Mouse (Mus musculus) cerebellum, adult 2 months (tissue): ENCODE measurements around the gene Hoxa3. TPM values are rescaled to one million over a fixed set of nuclear protein-coding genes. Genes with fewer than 3 reads are reported as not detected.
A peak's percentile ranks its signal among the peaks of the same experiment; 100 is the strongest.

Experiments
- DNase-seq, 2 experiments: peaks; one replicate each; pipeline ENCODE4 v3.0.0; 2021
- H3K27ac ChIP-seq: fragments of 200-500 bp; 2 replicates; pipeline ENCODE4 v1.5.1; 2012; ENCODE audit warnings: low read length, control low read depth, inconsistent platforms; ENCODE audit not compliant: insufficient read depth
- H3K27me3 ChIP-seq: fragments of 200-500 bp; 2 replicates; pipeline ENCODE4 v1.6.1; 2012; ENCODE audit warnings: inconsistent platforms, mild to moderate bottlenecking, low read length, moderate library complexity; ENCODE audit not compliant: control insufficient read depth, insufficient read depth
- H3K4me1 ChIP-seq: fragments of 200-500 bp; 2 replicates; pipeline ENCODE4 v1.6.1; 2011; ENCODE audit warnings: low read length; ENCODE audit not compliant: control insufficient read depth, insufficient read depth
- H3K4me3 ChIP-seq: fragments of 200-500 bp; replicated peaks from 2 replicates; pipeline ENCODE3; 2011; ENCODE audit warnings: mild to moderate bottlenecking, low read depth, low read length, control low read depth; ENCODE audit not compliant: insufficient read depth
- CTCF ChIP-seq: fragments of 200-500 bp; IDR thresholded peaks from 2 replicates; pipeline ENCODE4 v1.5.1; 2011; ENCODE audit warnings: low read depth, mild to moderate bottlenecking, control low read depth, low read length, moderate library complexity, borderline replicate concordance; ENCODE audit not compliant: insufficient read depth
- POLR2A ChIP-seq: fragments of 200-500 bp; IDR thresholded peaks from 2 replicates; pipeline ENCODE4 v1.6.1; 2011; ENCODE audit warnings: low read length, control low read depth, borderline replicate concordance; ENCODE audit not compliant: insufficient read depth
- WGBS: fragments of 180-500 bp; shearing (Covaris S2); methylation state at CpG from one replicate; pipeline ENCODE4 v1.1.7; 2018; 5-methylcytosine and 5-hydroxymethylcytosine counted together
- polyA plus RNA-seq: library from polyadenylated mRNA; depleted of rRNA; stranded (reverse); fragments of >200 nt; gene quantifications from 2 replicates; pipeline ENCODE4 v1.2.3, GENCODE M21; 2012

The Hoxa3 gene
- polyA plus RNA-seq, 1 experiment, result 2.2 TPM

DNA sequence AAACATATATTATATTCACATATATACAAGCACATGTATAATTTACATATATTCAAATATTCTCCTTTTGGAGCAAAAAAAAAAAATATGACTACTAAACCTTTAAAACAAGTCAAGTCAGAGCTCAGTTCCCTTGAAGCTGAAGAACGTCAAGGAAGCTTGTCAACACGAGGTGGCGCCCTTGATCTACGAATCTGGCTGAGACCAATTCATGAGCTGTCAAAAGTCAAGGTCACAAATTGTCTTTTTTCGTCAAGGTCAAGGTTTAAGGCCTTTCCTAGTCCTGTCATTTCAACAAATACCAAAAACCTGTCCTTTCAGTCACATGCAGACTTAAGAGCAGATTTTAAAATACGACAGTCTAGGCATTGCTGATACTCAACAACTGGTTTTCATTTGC is 43.8 kb upstream of the Hoxa3 start:
- Histone ChIP-seq H3K4me1 (no peaks in the 10 kb centered on the region), H3K27me3 (peaks cover 22% of the 10 kb centered on the region; the same call in 1 of the 2 replicates), H3K27ac (no peak overlapping the region), H3K4me3 (no peak overlapping the region)
- TF ChIP-seq CTCF, result peak; percentile 76
- no peak for TF ChIP-seq POLR2A
- under 1% methylated on average over 6 of the region's 6 CpGs for WGBS
- peak; percentile 55 to 67 for DNase-seq

DNA sequence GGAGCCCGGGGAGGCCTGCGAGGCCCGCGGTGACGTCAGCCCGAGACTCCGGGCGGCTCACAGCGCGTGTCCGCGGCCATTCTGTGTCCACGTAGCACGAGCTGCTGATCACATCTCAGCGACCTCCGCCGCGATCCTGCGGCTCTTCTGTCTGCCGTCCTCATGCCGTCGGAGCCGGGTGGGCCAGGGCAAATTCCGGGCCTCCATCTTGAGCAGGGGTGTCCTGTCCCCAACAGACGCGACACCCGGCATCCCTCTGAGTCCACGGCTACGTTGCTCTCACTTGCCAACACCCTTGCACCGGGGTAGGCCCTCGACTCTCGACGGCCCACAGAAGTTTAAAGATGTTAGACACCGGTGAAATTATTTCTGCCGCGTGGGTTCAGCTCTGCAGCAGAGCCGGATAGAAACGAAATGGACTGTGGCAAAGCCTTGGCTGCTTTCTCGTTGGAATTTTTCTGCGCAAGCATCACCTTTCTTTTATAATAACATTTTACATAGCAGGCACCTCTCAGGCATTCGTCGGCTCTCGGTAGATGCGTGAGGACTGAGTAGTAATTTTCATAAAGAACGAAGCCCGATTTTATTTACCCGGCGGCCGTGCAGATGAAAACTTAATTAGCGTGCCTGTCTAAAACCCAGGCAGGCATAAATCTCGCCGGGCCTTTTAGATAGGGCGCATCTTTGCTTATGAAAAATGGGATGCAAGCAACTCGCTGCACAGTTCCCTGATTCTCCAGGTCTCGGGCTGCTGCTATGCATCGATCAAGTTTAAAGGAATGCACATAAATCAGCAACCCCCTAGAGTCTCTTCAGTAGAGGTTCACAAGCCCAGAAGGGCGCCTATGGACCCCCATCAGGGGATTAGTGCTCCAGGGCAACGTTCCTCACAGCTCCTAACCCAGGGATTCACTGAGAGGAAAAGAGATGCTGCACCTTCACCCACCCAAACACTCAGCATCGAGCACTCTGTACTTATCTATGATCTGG is 40.7 kb upstream of the Hoxa3 start:
- peaks cover 12% of the 10 kb centered on the region; the same call in 1 of the 2 replicates for H3K27me3 ChIP-seq
- H3K27ac ChIP-seq, result no peak overlapping the region
- DNase-seq, result no peak
- H3K4me1 ChIP-seq, result no peaks in the 10 kb centered on the region
- TF ChIP-seq CTCF (no peak), POLR2A (no peak)
- 4% methylated on average over 59 of the region's 59 CpGs for WGBS
- H3K4me3 ChIP-seq, result no peak overlapping the region

DNA sequence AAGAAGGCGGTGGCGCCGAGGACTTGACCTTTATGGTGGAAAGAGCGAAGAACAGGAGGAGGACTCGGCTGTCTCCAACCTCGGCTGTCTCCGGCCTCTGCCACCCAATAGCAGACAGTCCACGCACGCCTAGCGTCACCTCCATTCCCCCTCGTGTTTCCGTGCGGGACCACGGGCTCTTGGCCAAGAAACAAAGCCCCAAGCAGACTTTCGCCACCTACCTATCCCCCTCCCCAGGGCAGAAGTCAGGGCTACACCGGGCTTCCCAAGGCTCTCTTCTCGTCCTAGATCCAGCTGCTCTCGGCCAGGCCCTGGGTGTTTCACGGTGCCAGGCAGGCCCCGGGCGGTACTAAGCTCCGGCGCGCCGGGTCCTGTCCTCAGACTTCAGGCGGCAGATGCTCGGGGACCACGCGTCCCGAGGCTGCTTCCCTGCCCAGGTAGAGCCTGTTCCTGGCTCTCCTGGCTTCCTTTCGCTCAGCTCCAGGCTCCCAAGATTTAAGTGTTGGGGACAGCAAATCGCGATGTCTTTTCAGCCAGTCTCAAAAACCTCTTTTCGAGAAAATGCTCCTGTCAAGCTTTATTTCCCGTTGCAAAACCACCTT is 39.7 kb upstream of the Hoxa3 start:
- peaks cover 11% of the 10 kb centered on the region; the same call in 1 of the 2 replicates for H3K27me3 ChIP-seq
- WGBS, result 2% methylated on average over 35 of the region's 35 CpGs
- TF ChIP-seq CTCF (no peak), POLR2A (no peak)

DNA sequence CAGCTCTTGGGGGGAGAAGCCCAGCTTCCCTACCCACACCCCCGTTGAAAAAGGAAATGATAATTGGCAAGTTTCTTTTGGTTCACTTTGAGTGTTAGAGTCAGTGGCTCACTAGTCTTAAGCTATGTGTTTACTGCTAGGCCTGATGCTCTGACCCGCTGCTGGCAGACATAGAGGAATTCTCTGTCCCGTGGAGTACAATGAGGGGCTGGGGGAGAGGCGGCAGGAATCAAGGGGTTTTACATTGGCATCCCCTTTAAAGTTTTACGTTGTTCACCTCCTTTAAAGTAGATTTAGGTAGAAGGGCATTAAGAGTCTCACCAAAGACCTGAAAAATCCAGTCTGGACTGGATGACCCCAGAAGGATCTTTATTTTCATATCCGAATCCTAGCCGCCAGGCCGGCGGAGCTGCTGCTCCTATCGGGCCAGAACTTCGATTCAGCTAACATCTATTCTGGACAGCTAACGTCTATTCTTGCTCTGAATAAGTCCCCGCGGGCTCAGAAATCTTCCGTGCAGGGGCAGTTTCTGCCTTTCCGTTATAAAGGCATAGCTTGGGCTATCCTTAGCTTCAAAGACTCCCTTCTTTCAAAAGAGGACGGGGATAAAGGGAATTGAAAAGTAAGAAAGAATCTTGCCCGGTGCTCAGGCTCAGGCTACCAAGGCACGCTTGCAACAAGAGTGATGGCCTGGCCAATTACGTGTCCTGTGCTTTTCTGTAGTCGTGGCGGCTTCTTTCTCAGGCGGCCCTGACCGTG is 39.1 kb upstream of the Hoxa3 start:
- no peak overlapping the region for H3K27ac ChIP-seq
- DNase-seq, result no peak
- peaks cover 11% of the 10 kb centered on the region; the same call in 1 of the 2 replicates for H3K27me3 ChIP-seq
- H3K4me3 ChIP-seq, result no peak overlapping the region
- H3K4me1 ChIP-seq, result no peaks in the 10 kb centered on the region
- TF ChIP-seq POLR2A, result no peak
- no peak for TF ChIP-seq CTCF
- WGBS, result 4% methylated on average over 24 of the region's 24 CpGs

More for the DNA sequence above, 39.7 kb upstream of the Hoxa3 start:
- Histone ChIP-seq H3K4me3 (no peak overlapping the region), H3K4me1 (no peaks in the 10 kb centered on the region), H3K27ac (no peak overlapping the region)
- no peak for DNase-seq

DNA sequence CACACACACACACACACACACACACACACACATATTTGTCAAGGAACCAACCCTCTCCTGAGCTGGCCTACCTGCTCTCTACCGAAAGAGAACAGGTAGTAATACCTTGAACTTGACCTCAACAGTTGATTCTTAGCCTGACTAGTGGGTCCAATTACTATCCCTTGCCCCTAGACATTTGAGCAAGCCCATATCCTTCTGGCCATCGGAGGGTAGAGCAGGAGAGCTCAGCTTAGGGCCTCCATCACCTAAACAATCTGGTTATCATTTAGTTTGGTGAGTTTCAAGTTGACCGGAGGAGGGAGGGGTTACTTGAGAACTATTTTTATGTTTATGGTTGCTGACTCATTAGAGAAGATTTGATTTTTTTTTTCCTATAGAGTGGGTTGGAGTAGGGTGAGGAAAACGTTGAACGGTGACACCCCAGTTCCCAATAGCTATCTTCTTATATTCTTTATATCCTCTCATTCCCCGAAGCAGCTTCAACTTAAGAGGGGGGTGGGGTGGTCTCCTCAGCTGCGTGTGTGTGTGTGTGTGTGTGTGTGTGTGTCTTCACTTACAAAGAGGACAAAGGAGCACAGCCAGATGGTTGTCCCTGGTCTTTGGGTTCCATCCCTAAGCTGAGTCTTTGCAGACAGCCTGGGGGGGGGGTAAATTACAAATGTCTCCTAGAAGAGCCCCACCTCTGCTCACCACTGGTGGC is 38.2 kb upstream of the Hoxa3 start:
- no peaks in the 10 kb centered on the region for H3K4me1 ChIP-seq
- no peak overlapping the region for H3K27ac ChIP-seq
- no peak for TF ChIP-seq CTCF
- TF ChIP-seq POLR2A, result no peak
- no peak overlapping the region for H3K4me3 ChIP-seq
- H3K27me3 ChIP-seq, result peaks cover 11% of the 10 kb centered on the region; the same call in 1 of the 2 replicates
- peak in 1 of 2 experiments; percentile 2 for DNase-seq
- WGBS, result 10% methylated on average over 7 of the region's 7 CpGs

DNA sequence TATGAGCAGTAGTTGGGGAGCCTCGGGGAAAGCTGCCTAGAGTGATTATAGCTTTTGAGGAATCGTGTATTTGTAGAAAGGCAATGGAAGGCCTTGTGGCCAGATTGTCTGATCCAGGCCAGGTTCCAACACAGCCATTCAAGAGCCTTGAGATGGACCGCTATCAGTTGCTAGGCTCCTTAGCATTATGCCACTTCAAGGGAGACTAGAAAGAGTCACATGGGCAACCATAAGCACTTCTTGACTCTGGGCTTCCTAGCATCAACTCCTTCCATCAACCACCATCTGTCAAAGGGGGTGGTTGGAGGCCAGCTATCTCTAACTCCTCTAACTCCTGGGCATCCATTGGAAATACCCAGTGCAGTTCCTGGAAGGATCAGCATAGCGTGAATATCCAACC is 36.7 kb upstream of the Hoxa3 start:
- Histone ChIP-seq H3K4me3 (no peak overlapping the region), H3K27ac (no peak overlapping the region), H3K27me3 (peaks cover 17% of the 10 kb centered on the region; the same call in 1 of the 2 replicates), H3K4me1 (no peaks in the 10 kb centered on the region)
- 8% methylated on average over 4 of the region's 4 CpGs for WGBS
- DNase-seq, result peak in 1 of 2 experiments; percentile 1
- TF ChIP-seq POLR2A, result no peak
- no peak for TF ChIP-seq CTCF

DNA sequence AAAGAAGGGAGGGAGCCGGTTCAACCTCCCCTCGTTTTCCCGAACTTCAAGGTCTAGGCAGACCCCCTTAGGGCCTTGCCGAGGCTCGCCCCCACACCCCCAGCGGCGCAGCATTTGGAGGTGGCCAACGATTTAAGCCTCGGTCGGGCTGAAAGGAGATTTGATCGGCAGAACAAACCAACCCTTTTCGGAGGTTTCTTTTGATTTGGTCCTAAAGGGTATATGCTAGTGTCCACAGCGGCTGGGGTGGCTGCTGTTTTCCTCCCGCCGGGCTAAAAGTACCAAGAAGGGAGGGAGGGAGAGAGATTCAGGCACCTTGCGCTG is 36.2 kb upstream of the Hoxa3 start:
- TF ChIP-seq POLR2A (no peak), CTCF (no peak)
- Histone ChIP-seq H3K27ac (no peak overlapping the region), H3K4me1 (no peaks in the 10 kb centered on the region), H3K4me3 (no peak overlapping the region), H3K27me3 (peaks cover 20% of the 10 kb centered on the region; the same call in 1 of the 2 replicates)
- under 1% methylated on average over 16 of the region's 16 CpGs for WGBS
- no peak for DNase-seq
